Mouse (Mus musculus) megakaryocyte, embryonic 14.5 days (primary cell): ENCODE data around the gene Calr.

Source experiments
- FLI1 ChIP-seq: IDR thresholded peaks from 2 replicates; pipeline ENCODE4 v1.6.1; 2012; ENCODE audit warnings: low read length, inconsistent platforms, mixed read lengths
- GATA1 ChIP-seq: IDR thresholded peaks from 3 replicates; pipeline ENCODE4 v1.6.1; 2012; ENCODE audit warnings: mixed read lengths, low read length, inconsistent platforms, borderline replicate concordance

- TF ChIP-seq GATA1 (no peak), FLI1 (no peak)
Measured at GRCm38 (mm10) chr8:84834002-84834865, 12.5 kb downstream of the Calr start.
